Mouse (Mus musculus): ENCODE measurements around the gene Tbc1d4.

Gene Tbc1d4

DNA sequence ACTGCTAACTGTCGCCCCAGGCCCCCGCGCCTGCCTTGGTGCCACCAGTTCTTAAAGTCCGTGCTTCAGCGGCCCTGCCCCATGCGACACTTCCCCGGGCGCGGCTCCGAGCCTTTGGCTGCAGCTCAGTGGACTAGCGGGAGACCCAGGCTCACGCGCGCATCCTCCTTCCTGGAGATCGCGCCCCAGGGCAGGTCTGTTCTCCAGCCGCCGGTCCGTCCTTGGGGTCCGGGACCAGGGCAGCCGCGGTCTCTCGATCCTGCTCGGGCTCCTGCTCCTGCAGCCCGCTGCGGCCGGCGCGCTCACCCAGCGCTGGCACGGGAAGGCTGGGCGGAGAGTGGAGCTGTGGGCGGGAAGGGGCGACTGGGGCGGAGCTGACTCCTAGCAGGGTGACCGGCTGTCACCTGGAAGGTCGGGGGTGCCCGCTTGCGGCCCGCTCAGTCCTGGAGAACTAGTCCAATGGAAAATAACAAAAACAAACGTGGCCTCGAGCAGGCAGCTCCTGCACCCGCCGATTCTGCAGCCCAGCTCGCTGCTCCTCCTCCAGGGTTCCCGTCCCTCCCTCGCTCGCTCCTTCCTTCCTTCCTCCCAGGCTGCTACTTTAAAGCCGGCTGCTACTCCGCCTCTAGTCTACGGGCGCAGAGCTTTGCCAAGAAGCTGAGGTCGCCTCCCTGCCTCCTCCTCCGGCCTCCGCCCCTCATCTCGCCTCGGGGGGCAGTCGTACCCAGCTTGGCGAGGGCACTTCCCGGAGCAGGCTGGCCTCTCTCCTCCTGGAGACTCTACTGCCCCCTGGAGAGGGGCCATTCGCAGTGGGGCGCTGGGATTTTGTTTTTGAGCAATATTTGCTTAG is at the start of gene Tbc1d4:
Gene Tbc1d4, minus strand, starts transcription at position 673 of the 850 bp plus-strand sequence.
- peak; percentile 90 for DNase-seq

DNA sequence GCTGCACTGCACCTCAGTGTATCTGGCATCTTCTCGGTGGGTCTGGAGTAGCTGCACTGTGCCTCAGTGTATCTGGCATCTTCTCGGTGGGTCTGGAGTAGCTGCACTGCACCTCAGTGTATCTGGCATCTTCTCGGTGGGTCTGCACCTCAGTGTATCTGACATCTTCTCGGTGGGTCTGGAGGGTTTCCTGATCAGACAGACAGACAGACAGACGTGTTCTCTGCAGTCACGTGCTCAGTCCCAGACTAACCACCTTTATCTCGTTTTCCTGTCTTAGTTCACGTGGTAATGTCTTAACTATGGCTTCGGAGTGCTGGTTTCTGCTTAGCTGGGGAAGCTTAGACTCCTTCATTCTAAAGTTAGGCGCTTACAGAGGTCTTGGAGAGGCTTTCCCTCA is 47.3 kb upstream of the Tbc1d4 start:
- no peak for DNase-seq

DNA sequence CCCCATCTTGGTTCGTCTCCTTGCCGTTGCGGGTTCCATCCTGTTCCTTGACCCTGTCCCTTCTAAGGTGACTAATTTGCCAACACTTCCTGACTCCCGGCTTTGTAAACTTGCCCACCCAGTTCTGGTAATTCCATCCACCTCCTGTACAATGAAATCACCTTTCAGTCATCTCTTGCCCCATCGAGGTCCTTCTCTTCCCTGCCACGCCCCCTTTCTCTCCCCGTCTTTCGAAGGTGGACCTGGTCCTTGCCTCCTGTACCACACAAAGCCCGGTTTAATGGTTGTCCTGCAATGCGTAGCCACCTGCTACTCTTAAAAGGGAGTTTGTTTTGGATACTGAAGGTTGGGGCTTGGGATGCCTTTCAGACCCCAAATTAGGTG is 45.5 kb upstream of the Tbc1d4 start:
- no peak for DNase-seq

DNA sequence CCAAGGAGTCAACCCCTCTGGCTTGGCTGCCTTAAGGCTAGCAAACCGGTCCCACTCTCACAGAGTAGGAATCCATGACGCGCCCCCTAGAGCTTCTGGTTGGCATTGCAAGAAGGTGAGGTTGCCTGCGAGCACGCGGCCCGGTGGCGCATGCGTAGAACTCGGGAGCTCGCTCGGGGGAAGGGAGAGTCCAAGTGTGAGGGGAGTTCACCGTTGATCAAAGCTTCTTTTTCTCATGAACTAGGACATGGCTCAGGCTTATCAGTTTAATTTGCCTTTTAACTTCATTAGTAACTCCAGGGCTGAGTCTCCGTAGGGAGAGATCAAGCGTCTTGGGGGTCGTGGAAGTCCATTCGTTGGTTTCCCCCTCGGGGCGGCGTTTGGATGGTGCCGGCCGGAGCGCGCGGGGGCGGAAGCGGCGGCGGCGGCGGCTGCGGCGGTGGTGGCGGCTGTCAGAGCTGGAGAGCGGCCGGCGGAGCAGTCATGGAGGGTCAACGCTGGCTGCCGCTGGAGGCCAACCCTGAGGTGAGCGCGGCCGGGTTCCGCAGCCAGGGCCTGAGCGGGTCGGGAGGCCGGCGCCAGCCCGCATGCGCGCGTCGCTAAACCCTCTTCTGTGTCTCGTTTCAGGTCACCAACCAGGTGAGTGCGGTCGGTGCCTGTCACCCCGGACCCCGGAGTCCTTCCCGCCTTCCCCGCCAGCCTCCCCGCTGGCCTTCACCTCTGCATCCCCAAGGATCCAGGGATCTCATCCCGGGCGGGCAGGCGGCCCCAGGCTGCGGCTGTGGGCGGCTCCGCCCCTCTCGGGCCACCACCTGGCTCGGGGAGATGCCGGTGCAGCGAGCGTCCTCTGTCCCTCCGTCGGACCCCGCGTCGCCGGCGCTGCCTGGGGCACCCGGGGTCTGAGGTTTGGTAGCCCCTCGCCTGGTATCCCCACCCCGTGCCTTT is 44.9 kb upstream of the Tbc1d4 start, which contains the start of gene Uchl3:
Gene Uchl3, plus strand, starts transcription at position 387 of the 945 bp plus-strand sequence.
- DNase-seq: peak; percentile 96

DNA sequence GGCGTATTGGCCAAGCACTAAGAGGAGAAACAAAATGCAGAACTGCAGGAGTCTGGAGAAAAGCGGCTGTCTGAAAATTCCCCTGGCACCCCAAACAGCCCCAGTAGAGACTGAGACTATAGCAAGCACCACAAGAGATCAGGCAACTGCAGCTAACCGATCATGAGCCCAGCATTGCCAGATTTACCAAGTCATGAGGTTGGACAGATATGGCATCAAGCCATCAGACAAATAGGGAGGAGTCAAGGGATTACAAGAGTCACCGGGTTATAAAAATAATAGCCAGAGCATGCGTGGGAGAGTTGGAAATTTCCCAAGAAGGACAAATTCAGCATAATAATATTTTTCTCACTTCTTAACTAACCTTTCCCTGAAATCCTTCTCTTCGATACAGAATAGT is 43.6 kb upstream of the Tbc1d4 start:
- DNase-seq: no peak

DNA sequence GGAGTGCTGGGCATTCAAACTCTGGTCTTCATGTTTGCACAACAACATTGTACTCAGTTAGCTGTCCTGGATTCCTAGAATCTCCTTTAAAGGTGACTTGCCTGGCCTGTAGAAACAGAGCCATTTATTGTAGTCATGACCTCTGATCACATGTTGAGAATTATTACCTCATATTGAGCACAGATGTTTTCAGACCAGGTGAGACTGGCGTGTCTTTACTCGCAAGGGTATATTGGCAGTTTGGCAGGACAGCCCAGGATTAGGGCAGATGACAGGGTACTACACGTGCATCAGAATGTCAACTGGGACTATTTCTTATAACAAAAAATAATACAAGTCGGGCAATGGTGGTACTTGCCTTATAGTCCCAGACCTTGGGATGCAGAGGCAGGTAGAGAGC is 41.6 kb upstream of the Tbc1d4 start:
- DNase-seq: no peak

DNA sequence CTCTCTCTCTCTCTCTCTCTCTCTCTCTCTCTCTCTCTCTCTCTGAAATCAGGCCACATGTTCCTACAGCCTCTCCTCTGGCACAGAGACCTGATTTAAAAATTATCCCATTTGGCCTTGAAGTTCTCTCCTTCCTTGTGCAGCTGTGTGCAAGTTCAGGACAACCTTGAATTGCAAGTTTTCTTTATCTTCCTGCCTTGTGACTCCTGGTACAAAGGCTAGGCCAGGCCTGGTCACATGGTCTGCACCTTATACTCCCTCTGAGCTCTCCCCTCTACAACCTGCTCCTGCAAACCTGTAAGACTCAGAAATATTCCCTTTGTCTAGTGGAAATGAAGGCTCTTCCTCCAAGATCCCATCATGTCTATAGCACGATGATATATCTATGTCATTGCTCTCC is 36.0 kb upstream of the Tbc1d4 start:
- no peak for DNase-seq

DNA sequence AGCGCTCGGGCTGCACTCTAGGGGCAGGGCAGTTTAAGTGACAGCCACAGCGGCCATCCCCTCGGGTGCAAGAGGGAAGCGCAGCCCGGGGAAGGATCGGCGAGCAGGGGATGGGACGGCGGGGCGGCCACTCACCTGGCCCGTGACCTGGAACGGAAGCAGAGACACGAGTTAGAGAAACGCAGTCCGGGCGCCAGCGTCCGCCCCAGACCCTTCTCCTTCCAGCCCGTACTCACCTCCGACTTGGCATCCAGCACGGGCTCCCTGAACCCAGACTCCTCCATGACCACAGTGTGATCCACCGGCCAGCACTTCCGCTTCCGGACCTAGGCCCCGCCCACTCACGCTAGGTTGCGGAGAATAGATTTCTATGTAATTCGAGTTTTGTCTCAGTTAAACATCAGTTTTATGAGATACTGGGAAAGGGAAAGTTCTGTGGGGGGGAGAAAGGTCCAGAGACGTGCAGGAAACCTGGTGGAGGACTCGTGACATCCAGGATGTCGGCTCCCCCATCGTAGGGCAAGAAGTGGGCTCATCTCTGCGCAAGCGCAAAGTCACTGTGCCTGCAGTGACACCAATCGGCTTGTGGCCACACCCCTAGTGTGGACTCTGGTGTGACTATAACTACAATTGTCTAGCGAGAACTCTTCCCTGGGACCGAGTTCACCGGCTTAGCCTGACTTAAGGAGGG is 31.3 kb upstream of the Tbc1d4 start, which contains the start of gene Commd6:
Gene Commd6, minus strand, starts transcription at position 534 of the 691 bp plus-strand sequence.
- DNase-seq: peak; percentile 96

DNA sequence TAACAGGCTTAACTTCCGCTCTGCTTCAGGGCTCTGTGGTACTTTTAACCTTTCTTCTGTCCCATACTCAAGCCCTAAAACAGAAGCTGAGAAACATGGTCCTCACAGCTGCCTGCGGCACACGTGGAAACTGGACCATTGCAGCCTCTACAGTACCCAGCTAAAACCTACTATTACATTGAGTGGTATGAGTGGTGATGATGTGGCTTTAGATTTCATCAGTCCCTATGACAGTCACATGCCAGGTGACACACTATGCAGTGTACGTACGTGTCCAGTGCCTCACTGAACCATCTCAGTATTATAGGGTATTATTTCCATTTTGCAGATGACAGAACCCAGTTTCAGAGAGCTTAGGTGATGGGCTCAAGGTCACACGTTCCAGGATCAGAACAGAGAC is 28.4 kb upstream of the Tbc1d4 start:
- no peak for DNase-seq

DNA sequence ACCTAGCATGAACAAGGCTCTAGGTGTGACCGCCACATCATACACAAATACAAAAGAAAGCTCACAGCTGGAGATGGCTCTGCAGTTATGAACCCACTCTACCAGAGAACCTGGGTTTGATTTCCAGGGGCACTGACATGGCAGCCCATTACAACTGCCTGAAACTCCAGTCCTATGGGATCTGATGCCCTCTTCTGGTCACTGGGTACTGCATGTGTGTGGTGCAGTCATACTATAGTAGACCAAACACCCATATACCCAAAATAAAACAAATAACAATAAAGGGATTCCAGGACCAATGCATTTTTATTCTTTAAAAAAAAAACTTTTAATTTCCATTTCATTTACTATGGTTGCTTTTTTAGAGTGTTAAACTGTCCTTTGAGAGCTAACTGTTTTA is 26.8 kb upstream of the Tbc1d4 start:
- DNase-seq: no peak

DNA sequence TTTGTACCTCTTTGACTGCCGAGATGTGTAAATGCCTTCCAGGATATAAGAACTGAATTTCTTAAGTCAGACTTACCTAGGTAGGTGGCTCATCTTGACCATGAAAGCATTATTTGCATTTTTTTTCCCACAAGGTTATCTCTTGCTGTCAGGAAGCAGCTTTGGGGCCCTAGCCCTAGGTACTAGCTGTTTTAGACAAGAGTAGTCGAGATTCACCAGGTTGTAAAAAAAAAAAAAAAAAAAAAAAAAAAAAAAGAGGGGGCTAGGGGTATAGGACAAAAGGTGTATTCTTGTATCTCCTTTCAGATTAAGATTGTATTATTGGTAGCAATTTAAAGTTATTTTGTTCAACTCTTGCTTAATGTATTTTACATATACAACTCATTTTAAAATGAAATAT is 21.6 kb upstream of the Tbc1d4 start:
- no peak for DNase-seq

DNA sequence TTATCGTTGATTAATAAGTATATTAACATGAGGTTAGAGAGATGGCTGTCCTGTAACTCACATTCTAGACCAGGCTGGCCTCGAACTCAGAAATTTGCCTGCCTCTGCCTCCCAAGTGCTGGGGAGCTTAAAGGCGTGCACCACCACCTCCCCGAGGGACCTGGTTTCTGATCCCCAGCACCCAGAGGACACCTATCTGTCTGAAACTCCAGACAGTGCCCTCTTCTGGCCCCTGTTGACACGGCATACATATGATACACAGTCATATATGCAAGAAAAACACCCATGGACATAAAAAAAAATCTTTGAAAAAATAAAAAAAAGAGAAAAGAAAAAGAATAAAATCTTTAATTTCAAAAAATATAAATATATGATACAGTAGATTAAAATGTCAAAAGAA is 8.7 kb upstream of the Tbc1d4 start:
- DNase-seq: no peak

DNA sequence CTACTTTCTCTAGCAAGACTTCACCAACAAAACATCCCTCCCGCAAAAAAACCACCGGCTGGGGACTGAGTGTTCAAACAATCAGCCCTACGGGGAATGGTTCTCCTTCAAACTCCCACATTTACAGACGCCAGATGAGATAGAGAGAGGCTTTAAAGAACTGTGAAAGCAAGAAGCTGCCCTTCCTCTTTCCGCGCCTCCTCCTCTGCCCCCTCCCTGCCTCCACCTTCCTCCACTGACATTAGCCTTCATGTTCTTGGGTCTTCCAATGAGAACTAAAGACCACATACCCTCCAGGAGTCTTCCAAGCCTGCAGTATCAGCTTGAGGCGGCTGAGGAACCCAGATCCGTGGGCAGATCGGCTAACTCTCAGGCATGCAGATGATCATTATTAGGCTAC is 7.2 kb upstream of the Tbc1d4 start:
- no peak for DNase-seq

DNA sequence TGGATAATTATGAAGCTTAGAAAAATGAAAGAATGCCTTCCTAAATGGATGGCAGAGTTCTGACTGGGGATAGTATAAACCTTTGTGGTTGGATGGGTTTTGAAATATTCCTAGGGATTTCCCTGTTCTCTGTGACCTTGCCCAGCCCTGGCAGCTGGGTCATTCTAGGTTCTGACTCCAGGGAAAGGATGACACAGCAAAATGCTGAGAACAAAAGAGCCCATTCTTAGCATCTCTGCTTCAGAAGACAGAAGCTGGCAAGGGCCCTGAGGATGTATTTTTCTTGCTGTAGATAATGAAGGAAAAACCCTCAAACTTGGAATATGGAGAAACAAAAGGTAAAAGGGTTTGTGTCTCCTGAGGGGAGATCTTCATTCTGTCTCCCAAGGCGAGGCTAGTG is 4.2 kb upstream of the Tbc1d4 start:
- no peak for DNase-seq

DNA sequence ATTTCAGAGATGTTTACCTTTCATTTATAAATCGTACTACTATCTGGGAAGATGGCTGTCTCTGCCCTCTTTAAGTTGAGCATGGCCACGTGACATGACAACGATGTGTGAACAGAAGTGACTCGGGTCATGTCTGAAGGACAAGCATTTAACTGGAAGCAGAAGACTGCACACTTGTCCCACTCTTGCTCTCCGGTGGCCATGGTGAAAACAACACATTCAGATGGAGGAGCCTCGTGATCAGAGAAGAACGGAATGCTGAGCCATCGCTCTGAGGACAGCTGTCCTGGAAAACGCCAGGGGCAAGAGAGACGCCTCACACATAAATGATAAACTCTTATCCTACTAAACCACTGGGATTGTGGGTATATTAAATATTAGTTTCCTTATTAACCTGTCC is 1.7 kb upstream of the Tbc1d4 start:
- no peak for DNase-seq

DNA sequence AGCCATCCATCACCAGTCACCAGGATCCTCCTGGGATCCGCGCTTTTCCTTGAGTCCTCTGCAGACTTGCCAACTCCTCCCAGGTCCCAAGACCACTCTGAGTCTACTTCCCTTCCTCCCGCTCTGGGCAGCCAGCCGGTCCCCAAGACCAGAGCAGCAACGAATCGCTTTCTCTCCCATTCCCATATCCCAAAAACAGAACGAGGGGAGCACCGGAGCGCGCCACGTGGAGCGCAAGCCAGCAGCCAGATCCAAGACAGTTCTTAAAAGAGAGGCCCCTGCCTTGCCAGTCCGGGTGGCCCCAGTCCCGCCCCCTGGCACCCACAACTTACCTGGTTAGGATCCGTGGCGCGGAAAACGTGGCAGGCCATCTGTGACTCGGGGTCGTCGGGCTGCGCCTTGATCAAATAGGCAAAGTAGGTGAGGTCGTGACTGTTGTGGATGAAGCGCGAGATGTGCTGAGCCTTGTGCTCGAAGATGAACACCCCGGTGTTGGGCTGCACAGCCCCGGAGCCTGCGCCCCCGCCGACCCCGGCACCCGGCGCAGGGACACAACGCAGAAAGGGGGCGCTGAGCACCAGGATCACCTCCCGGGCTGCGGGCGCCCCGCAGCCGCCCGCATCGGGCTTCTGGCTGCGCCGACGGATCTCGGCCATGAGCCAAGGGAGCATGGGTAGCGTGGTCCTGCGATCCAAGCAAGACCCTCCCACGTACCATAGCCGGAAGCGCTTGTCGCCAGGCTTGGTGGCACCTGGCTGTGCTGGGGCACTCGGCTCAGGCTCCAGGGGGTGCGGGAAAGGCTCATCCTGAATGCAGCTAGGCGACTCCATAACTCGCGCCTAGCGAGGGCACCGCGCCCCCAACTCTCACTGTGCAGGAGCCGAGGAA is 1.1 kb downstream of the Tbc1d4 start:
- peak; percentile 41 for DNase-seq

DNA sequence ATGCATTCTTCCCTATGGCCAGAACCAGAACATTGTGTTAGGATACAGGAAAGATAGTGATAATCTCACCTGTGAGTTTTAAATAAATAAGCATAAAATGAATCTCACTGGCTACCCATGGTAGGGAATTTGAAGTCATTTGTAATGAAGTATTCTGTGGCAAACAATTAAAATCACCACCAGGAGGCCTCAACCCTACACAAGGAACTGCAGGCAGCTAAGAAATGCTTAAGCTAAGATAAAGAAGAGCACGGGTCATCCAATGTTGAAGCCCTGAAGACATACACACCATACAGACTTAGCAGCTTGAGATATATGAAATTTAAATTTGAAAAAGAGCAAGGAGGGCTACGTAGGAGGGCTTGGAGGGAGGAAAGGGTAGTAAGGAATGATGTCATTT is 3.1 kb downstream of the Tbc1d4 start:
- DNase-seq: no peak

DNA sequence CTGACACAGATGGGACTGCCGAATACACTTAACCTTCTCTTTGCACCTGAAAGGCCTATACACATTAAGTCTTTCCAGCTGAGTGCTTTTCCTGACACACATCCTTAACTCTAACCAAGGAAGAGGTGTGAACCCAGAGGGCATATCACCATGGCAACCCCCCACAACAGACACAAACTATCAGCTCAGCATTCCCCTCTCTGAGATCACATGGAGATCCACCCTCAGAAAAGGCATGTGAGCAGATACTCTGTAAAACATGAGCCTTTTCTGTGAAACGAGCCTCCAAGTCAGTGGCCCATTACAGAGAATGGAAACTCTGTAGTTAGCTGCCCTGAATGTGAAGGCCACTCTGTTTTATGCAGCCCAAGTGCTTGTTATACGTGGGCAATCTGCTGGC is 6.1 kb downstream of the Tbc1d4 start:
- DNase-seq: peak; percentile 19

DNA sequence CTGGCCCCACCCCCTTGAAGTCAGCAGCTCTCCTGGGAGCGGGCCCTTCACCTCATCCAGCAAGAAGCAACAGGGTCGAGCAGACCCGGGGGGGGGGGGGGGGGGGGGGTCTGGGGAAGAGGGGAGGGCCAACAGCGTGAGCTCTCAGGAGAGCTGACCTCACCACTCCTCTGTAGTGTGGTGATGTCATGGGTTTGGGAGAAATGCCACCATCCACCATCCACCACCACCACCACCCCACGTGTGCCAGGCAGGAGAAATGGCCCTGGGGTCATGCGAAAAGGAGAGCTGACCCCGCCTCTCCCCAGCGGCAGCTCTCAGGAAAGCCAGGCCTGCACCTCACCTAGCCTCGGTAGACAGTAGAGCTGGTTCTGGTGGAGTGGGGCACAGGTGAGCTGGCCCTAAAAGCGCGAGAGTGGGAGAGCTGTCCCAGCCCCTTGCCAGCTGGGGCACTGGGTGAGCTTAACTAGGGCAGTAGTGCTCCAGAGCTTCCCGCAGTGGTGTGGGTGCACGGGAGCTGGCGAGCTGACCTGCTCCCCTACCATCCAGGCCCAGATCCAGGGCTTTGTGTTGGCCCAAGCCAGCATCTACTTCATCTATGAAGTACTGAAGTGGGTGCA is 11.8 kb downstream of the Tbc1d4 start:
- DNase-seq: no peak

DNA sequence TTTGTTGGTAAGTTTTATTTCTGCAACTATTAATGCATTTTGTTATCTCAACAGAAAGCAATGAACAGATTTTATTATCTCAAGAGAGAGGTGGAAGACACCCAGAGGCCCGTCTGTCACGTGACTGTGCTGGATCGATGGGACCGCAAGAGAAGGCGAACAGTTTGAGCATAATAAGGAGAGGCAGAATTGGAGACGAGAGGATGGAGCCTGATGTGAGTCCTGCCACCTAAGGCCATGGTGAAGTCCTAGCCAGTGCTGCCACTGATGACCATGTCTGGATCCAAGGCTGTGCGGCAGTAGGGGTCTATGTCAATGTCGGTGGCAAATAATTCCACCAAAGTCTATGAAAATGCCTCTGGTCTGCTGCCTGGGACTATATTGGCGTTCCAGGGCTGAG is 12.3 kb downstream of the Tbc1d4 start:
- no peak for DNase-seq

DNA sequence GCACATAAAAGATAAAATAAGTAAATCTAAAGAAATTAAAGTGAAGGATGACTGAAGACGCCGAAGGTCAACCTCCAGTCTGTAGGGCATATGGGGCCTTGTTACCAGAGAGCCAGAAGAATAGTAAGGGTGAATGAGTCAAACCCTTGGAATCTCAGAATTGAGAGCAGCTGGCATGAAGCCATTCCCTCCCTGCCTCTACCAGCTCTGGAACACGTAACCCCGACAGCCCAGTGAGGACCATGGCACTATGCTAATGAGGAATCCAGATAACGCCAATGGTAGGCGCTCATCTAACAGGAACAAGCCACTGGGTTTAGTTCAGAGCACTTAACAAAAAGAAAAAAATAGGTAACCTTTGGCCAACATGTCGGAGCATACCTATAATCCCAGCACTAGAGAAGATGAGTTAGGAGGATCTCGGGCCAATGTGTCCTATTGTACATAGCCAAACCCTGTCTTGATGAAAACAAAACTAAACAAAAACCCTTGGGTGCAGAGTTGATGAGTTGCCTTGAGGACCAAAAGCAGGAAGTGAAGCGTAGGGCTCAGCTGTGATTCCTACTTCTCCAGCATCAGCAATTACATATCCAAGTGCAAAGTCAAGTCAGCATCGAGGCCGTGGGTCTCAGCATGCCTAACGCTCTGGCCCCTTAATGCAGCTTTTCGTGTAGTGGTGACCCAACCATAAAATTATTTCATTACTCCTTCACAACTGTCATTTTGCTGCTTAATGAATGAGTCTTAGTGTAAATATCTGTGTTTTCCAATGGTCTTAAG is 13.5 kb downstream of the Tbc1d4 start:
- no peak for DNase-seq

All from kidney, postnatal 14 days (tissue).